ENCODE assay signal across 19 mouse cellular contexts in the genomic region with DNA sequence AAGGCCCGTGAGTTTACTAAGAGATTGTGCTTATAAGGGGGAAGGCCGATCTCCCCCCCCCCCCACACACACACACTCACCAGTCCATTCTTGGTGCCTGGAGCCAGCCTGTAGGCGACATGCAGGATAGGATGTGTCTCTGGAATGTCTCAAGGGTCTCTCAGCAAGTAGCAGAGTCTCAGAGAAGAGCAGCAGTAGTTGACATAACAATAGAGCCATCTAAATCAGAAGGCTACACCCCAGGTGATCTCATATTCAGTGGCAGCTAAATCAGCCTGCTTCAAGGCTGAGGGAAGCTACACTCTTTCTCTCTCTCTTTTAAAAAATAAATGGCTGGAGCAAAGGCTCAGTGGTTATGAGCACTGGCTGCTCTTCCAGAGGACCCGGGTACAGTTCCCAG. TPM values are rescaled to one million over a fixed set of nuclear protein-coding genes. Genes with fewer than 3 reads are reported as not detected.
DNase-seq lines count a peak whose midpoint lies in the region; TF ChIP-seq lines count a peak whose summit lies in the region.
"Not testable (repeated sequence)": the region's sequence is repeated elsewhere in the genome, so short reads cannot be mapped to it uniquely, and the experiment has no call there.
"Had no signal": no experiment of that assay in that cellular context is flagged by ENCODE, and none has a peak within 500 bp of the region (broad histone marks: within the 10 kb centered on the region; RNA-seq: fewer than 3 reads in every experiment).

No protein-coding gene starts in this region.

- in situ Hi-C loops in ES-E14 (cut with MboI; ENCODE audit: low sequenced_read_pairs in 2 of 2, unreplicated experiment in 2 of 2), result not testable (repeated sequence)

- not testable (repeated sequence) for H3K27me3 ChIP-seq in E14TG2a.4 (ENCODE audit: insufficient read depth, low read length); ES-Bruce4 (ENCODE audit: control insufficient read depth, insufficient read depth, low read length, poor library complexity, severe bottlenecking)

- H3K9me3 ChIP-seq in E14TG2a.4 (ENCODE audit: low read length), result peaks cover 35% of the 10 kb centered on the region
- not testable (repeated sequence) for H3K9me3 ChIP-seq in ES-Bruce4 (replicated peaks; ENCODE audit: control insufficient read depth, insufficient read depth, low read length, poor library complexity, severe bottlenecking); ES-E14 (ENCODE audit: control insufficient read depth, insufficient read depth, low read depth, low read length)

- H3K4me1 ChIP-seq in E14TG2a.4 (replicated peaks; ENCODE audit: low read depth, low read length), result peaks cover 35% of the 10 kb centered on the region
- H3K4me1 ChIP-seq in ES-Bruce4 (ENCODE audit: control insufficient read depth, insufficient read depth, low read length); ES-E14 (ENCODE audit: control insufficient read depth in 2 of 2, insufficient read depth in 2 of 2, low read length in 2 of 2, poor library complexity in 1 of 2): not testable (repeated sequence)

- not testable (repeated sequence) for H3K36me3 ChIP-seq in E14TG2a.4 (ENCODE audit: insufficient read depth, low read length); ES-Bruce4 (ENCODE audit: control insufficient read depth, insufficient read depth, low read length, poor library complexity, severe bottlenecking); ES-E14 (ENCODE audit: control insufficient read depth, insufficient read depth, low read length, poor library complexity, severe bottlenecking)

- 0 out of 2 replicates have a peak, but pooled peaks have one; percentile 12 for TF ChIP-seq EP300 in ES-Bruce4 (IDR thresholded peaks at IDR 0.05; ENCODE audit: insufficient read depth, low read depth, low read length)

- TF ChIP-seq POLR2A in ES-Bruce4 (IDR thresholded peaks at IDR 0.05; ENCODE audit: insufficient read depth, low read length), result not testable (repeated sequence)

- H3K27ac ChIP-seq in ES-Bruce4 (ENCODE audit: insufficient read depth, low read length), result peak overlapping the region; percentile 78
- H3K27ac ChIP-seq in ES-E14 (ENCODE audit: insufficient read depth, low read depth, low read length, poor library complexity, severe bottlenecking), result peak overlapping the region; percentile 93

- H3K9ac ChIP-seq in ES-Bruce4 (ENCODE audit: low read depth, poor library complexity, severe bottlenecking), result not testable (repeated sequence)
- peak overlapping the region; percentile 62 for H3K9ac ChIP-seq in ES-E14 (ENCODE audit: insufficient read depth, low read depth, low read length, poor library complexity, severe bottlenecking)

- DNase-seq in ES-CJ7 (ENCODE audit: low read depth, low spot score) (peak; percentile 78), R1 (ENCODE audit: low read depth, low spot score) (peak; percentile 86), ZHBTc4 (ENCODE audit: low read depth, low spot score) (peak; percentile 77)
- DNase-seq in ES-E14 (ENCODE audit: low read depth, low spot score), result not testable (repeated sequence)

- peak overlapping the region; percentile 43 for H3K4me3 ChIP-seq in E14TG2a.4 (replicated peaks; ENCODE audit: low read length)
- H3K4me3 ChIP-seq in ES-Bruce4 (ENCODE audit: low read depth, low read length), result not testable (repeated sequence)
- peak overlapping the region in 1 of 2 experiments; percentile 46; a peak in 2 of 4 replicates for H3K4me3 ChIP-seq in ES-E14 (ENCODE audit: insufficient read depth in 1 of 2, low read depth in 1 of 2, low read length in 2 of 2, poor library complexity in 1 of 2, severe bottlenecking in 1 of 2)

- TF ChIP-seq CTCF in E14TG2a.4 (conservative IDR thresholded peaks at IDR 0.05; ENCODE audit: low read length); ES-Bruce4 (IDR thresholded peaks at IDR 0.05; ENCODE audit: low read depth, low read length): not testable (repeated sequence)

TF ChIP-seq in ES-E14, 5 proteins besides CTCF, POLR2A, EP300 and RAD21:
- TF ChIP-seq CHD2 (IDR thresholded peaks at IDR 0.05; ENCODE audit: low read depth, low read length), result 0 out of 2 replicates have a peak, but pooled peaks have one; percentile 30

RNA-seq across cellular contexts. Expression of a gene that starts 18.0 kb away (rescaled TPM):
- not detected in 2 replicates for polyA plus RNA-seq in ES-Bruce4 (2011; ENCODE audit: insufficient read depth, insufficient read length, low read depth, missing spikeins)
- total RNA-seq in ES-E14 (2012; rRNA removed), result 0.32 and 0.45 TPM in 2 replicates
- total RNA-seq: adrenal gland, adult 18-20 months; adrenal gland, adult 2 months; adrenal gland, postnatal 10 days; adrenal gland, postnatal 14 days; adrenal gland, postnatal 25 days; adrenal gland, postnatal 36 days; adrenal gland, postnatal 4 days; G1E; MEL had no signal
- polyA plus RNA-seq: activated CD4-positive, CD25-positive, alpha-beta regulatory T cell, adult 4 months; adrenal gland, adult 2 months; C2C12; CD4-positive, CD25-positive, alpha-beta regulatory T cell, adult 4 months; G1E; Patski had no signal

RNA-seq across cellular contexts. Expression of a gene that starts 27.1 kb away (rescaled TPM):
- polyA plus RNA-seq in ES-Bruce4 (2011; ENCODE audit: insufficient read depth, insufficient read length, low read depth, missing spikeins), result 9.2 and 10.5 TPM in 2 replicates
- total RNA-seq in ES-E14 (2012; rRNA removed), result 9.6 and 13.4 TPM in 2 replicates

RNA-seq across cellular contexts. Expression of a gene that starts 41.5 kb away (rescaled TPM):
- polyA plus RNA-seq in ES-Bruce4 (2011; ENCODE audit: insufficient read depth, insufficient read length, low read depth, missing spikeins), result 267 and 290 TPM in 2 replicates
- 76.1 and 89.8 TPM in 2 replicates for total RNA-seq in ES-E14 (2012; rRNA removed)
